Mouse (Mus musculus) liver, embryonic 12.5 days (tissue): ENCODE data around the gene Gm4871. TPM values are rescaled to one million over a fixed set of nuclear protein-coding genes. Genes with fewer than 3 reads are reported as not detected.
"Not testable (repeated sequence)": the region's sequence is repeated elsewhere in the genome, so short reads cannot be mapped to it uniquely, and the experiment has no call there.

ENCODE experiments used
- ATAC-seq: fragments of 200-750 bp; cut with Nextera tagmentation; 2 replicates; pipeline ENCODE4 v1.8.0; 2017; ENCODE audit warnings: moderate number of reproducible peaks, mild to moderate bottlenecking, moderate library complexity
- H3K27ac ChIP-seq: fragments of 300-500 bp; sonication (generic); 2 replicates; pipeline ENCODE4 v1.5.1; 2016; ENCODE audit warnings: mild to moderate bottlenecking
- H3K27me3 ChIP-seq: fragments of 300-500 bp; sonication (generic); replicated peaks from 2 replicates; pipeline ENCODE4 v1.6.1; 2016; ENCODE audit warnings: mild to moderate bottlenecking, moderate library complexity
- H3K36me3 ChIP-seq: fragments of 300-500 bp; sonication (generic); 2 replicates; pipeline ENCODE4 v1.6.1; 2016; ENCODE audit warnings: mild to moderate bottlenecking, moderate library complexity
- H3K4me1 ChIP-seq: fragments of 300-500 bp; sonication (generic); 2 replicates; pipeline ENCODE4 v1.6.1; 2016
- H3K4me2 ChIP-seq: fragments of 300-500 bp; sonication (generic); 2 replicates; pipeline ENCODE4 v1.6.1; 2016; ENCODE audit warnings: mild to moderate bottlenecking, moderate library complexity
- H3K4me3 ChIP-seq: fragments of 300-500 bp; sonication (generic); 2 replicates; pipeline ENCODE4 v1.5.1; 2016; ENCODE audit warnings: mild to moderate bottlenecking, moderate library complexity
- H3K9ac ChIP-seq: fragments of 300-500 bp; sonication (generic); 2 replicates; pipeline ENCODE4 v1.6.1; 2016; ENCODE audit warnings: mild to moderate bottlenecking, moderate library complexity
- H3K9me3 ChIP-seq: fragments of 300-500 bp; sonication (generic); replicated peaks from 2 replicates; pipeline ENCODE4 v1.6.1; 2016; ENCODE audit warnings: mild to moderate bottlenecking, moderate library complexity
- WGBS: fragments of 180-500 bp; shearing (Covaris S2); methylation state at CpG from one replicate; pipeline ENCODE4 v1.1.7; 2016; ENCODE audit not compliant: insufficient replicate concordance; 5-methylcytosine and 5-hydroxymethylcytosine counted together
- polyA plus RNA-seq: library from polyadenylated mRNA; unstranded; fragments of >200 nt; fragmentation: Nextera tagmentation; extraction: Ambion mirVana; gene quantifications from 2 replicates; pipeline ENCODE4 v1.2.1, GENCODE M21; 2016

Gene Gm4871
- not detected in 2 replicates for polyA plus RNA-seq

- H3K9me3 ChIP-seq, H3K4me1 ChIP-seq, H3K27ac ChIP-seq, H3K36me3 ChIP-seq, H3K4me2 ChIP-seq, H3K9ac ChIP-seq, ATAC-seq, H3K27me3 ChIP-seq, H3K4me3 ChIP-seq: not testable (repeated sequence)
- 55% methylated on average over 5 of the region's 5 CpGs for WGBS
Measured at GRCm38 (mm10) chr5:145032391-145032790, at the start of gene Gm4871. Gene Gm4871 (minus strand): TSS chr5:145032754.

GRCm38 (mm10) chr5:145081866-145082613 is 49.5 kb upstream of the Gm4871 start:
- 79% methylated on average over 10 of the region's 10 CpGs for WGBS

DNA sequence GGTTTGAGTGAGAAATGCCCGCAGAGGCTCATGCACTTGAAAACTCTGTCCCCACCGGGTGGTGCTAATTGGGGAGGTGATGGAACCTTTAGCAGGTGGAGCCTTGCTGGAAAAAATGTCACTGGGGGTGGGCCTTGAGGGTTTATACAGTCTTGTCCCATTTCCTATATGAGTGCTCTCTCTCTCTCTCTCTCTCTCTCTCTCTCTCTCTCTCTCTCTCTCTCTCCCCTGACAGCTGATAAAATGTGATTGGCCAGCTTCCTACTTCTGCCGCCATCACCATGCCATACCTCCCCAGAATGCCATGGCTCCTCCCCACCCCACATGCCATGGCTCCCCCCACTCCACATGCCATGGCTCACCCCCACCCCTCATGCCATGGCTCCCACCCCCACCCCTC is 42.5 kb upstream of the Gm4871 start:
- H3K4me1 ChIP-seq, result no peaks in the 10 kb centered on the region
- 39% methylated on average over 3 of the region's 3 CpGs for whole genome bisulfite sequencing

More at GRCm38 (mm10) chr5:145081866-145082613, 49.5 kb upstream of the Gm4871 start:
- H3K4me1 ChIP-seq, result peaks cover 26% of the 10 kb centered on the region
- no peak for ATAC-seq
- H3K4me2 ChIP-seq, result no peak overlapping the region
- no peaks in the 10 kb centered on the region for H3K27me3 ChIP-seq
- H3K9me3 ChIP-seq, result no peaks in the 10 kb centered on the region
- H3K9ac ChIP-seq, result no peak overlapping the region
- H3K4me3 ChIP-seq, result no peak overlapping the region
- peaks cover 11% of the 10 kb centered on the region for H3K36me3 ChIP-seq
- H3K27ac ChIP-seq, result no peak overlapping the region

GRCm38 (mm10) chr5:145071342-145071741 is 38.8 kb upstream of the Gm4871 start:
- Histone ChIP-seq H3K4me1 (no peaks in the 10 kb centered on the region), H3K36me3 (no peaks in the 10 kb centered on the region), H3K4me3 (no peak overlapping the region), H3K4me2 (no peak overlapping the region), H3K9ac (no peak overlapping the region), H3K27me3 (peaks cover 11% of the 10 kb centered on the region; the same call in 1 of the 2 replicates), H3K9me3 (no peaks in the 10 kb centered on the region), H3K27ac (no peak overlapping the region)
- WGBS, result 42% methylated on average over 6 of the region's 6 CpGs
- ATAC-seq, result no peak

More for the DNA sequence above, 42.5 kb upstream of the Gm4871 start:
- ATAC-seq, result no peak
- Histone ChIP-seq H3K36me3 (no peaks in the 10 kb centered on the region), H3K4me2 (no peak overlapping the region), H3K27ac (no peak overlapping the region), H3K4me3 (no peak overlapping the region), H3K27me3 (no peaks in the 10 kb centered on the region), H3K9ac (no peak overlapping the region), H3K9me3 (no peaks in the 10 kb centered on the region)

DNA sequence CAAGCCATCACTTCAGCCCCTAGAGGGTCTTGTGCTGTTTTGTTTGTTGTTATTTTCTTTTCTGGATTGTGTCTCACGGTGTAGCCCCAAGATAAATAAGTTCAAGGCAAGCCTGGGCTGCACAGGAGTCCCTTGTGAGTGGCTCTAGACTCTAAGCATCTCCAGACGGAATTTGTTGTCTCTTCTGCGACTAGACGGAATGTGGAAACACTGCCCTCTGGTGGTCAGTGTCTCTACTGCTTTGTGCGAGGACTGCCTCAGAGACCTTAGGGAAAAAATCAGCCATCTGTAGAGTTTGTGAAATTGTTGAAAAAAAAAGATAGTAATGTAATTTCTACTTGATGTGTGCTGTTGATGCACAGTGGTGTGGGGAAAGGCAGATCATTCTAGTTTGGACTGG is 37.2 kb upstream of the Gm4871 start:
- Histone ChIP-seq H3K4me1 (no peaks in the 10 kb centered on the region), H3K9me3 (no peaks in the 10 kb centered on the region), H3K4me3 (no peak overlapping the region), H3K27me3 (peaks cover 11% of the 10 kb centered on the region; the same call in 1 of the 2 replicates), H3K4me2 (no peak overlapping the region), H3K9ac (no peak overlapping the region), H3K36me3 (no peaks in the 10 kb centered on the region), H3K27ac (no peak overlapping the region)
- 0% methylated on average over 5 of the region's 5 CpGs for WGBS
- ATAC-seq, result no peak

DNA sequence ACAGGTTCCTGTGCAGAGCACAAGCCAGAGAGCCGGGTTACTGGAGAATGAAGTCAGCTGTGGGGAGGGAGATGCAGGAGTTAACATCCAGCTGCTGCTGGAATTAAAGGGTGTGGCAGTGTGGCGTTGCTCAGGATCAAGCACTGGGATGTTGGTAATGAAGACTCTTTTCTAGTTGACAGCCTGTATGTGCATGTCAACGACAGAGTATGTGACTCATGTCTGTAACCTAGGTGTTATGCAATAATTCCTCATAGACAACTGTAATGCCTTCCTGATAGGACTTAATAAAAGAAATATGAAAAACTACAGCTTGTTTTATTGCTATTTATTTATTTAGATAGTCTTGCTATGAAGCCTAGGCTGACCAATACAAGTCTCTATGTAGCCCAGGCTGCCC is 36.3 kb upstream of the Gm4871 start:
- no peak for ATAC-seq
- H3K36me3 ChIP-seq, result no peaks in the 10 kb centered on the region
- 41% methylated on average over 3 of the region's 3 CpGs for WGBS

GRCm38 (mm10) chr5:145064765-145065340 is 32.3 kb upstream of the Gm4871 start:
- ATAC-seq, result no peak
- H3K4me1 ChIP-seq, result no peaks in the 10 kb centered on the region
- no peak overlapping the region for H3K9ac ChIP-seq
- H3K36me3 ChIP-seq, result no peaks in the 10 kb centered on the region
- peaks cover 11% of the 10 kb centered on the region; the same call in 1 of the 2 replicates for H3K27me3 ChIP-seq
- no peak overlapping the region for H3K27ac ChIP-seq
- H3K4me2 ChIP-seq, result no peak overlapping the region
- whole genome bisulfite sequencing, result 70% methylated on average over 1 of the region's 1 CpGs
- H3K9me3 ChIP-seq, result no peaks in the 10 kb centered on the region
- no peak overlapping the region for H3K4me3 ChIP-seq

More for the DNA sequence above, 36.3 kb upstream of the Gm4871 start:
- H3K4me3 ChIP-seq, result no peak overlapping the region
- no peaks in the 10 kb centered on the region for H3K9me3 ChIP-seq
- H3K27me3 ChIP-seq, result peaks cover 11% of the 10 kb centered on the region; the same call in 1 of the 2 replicates
- no peak overlapping the region for H3K27ac ChIP-seq
- no peak overlapping the region for H3K9ac ChIP-seq
- H3K4me1 ChIP-seq, result no peaks in the 10 kb centered on the region
- no peak overlapping the region for H3K4me2 ChIP-seq

GRCm38 (mm10) chr5:145059524-145059923 is 27.0 kb upstream of the Gm4871 start:
- no peaks in the 10 kb centered on the region for H3K36me3 ChIP-seq
- H3K9ac ChIP-seq, result no peak overlapping the region
- no peak overlapping the region for H3K4me3 ChIP-seq
- no peak for ATAC-seq
- H3K4me2 ChIP-seq, result no peak overlapping the region
- no peaks in the 10 kb centered on the region for H3K27me3 ChIP-seq
- H3K27ac ChIP-seq, result no peak overlapping the region
- WGBS, result 65% methylated on average over 2 of the region's 2 CpGs
- no peaks in the 10 kb centered on the region for H3K9me3 ChIP-seq
- no peaks in the 10 kb centered on the region for H3K4me1 ChIP-seq

DNA sequence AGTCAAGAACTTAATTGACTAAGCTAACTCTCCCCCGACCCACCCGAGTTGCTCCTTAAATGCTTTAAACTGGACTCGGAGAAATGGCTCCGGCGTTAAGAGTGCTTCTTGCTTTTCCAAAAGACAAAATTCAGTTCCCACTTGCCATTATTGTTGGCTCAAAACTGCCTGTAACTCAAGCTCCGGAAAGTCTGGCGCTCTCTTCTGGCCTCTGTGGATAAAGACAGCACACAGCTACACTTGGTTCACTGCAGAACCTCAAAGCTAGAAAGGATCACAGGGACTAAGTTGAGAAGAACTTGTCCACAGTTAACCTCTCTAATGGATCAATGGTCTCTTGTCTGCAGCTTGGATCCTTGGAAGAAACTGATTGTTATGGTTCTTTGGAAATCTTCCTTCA is 26.2 kb upstream of the Gm4871 start:
- no peaks in the 10 kb centered on the region for H3K9me3 ChIP-seq
- no peaks in the 10 kb centered on the region for H3K27me3 ChIP-seq
- no peak overlapping the region for H3K4me2 ChIP-seq
- no peak overlapping the region for H3K27ac ChIP-seq
- ATAC-seq, result no peak
- H3K4me3 ChIP-seq, result no peak overlapping the region
- H3K9ac ChIP-seq, result no peak overlapping the region
- no peaks in the 10 kb centered on the region for H3K36me3 ChIP-seq
- H3K4me1 ChIP-seq, result peaks cover 6% of the 10 kb centered on the region; the same call in 1 of the 2 replicates
- WGBS, result 87% methylated on average over 7 of the region's 7 CpGs

DNA sequence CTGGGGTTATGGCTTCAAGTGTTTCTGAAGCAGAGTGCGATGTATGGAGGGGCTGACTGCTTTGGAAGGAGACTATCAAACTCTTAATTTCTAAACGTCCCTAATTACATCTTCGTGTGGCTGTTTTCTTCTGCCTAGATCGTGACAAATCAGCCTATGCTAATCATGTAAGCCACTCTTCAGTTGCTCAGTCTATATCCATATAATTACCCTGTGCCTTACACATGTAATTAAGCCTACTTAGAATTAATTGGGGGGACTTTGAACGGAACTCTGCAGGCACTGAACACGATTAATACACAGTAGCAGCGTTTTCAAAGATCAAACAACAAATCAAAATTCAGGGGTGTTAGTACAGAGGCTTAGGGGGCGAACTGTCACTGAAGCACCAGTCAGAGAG is 25.4 kb upstream of the Gm4871 start:
- no peak for ATAC-seq
- no peaks in the 10 kb centered on the region for H3K9me3 ChIP-seq
- WGBS, result 64% methylated on average over 8 of the region's 8 CpGs
- H3K9ac ChIP-seq, result no peak overlapping the region
- no peak overlapping the region for H3K27ac ChIP-seq
- peaks cover 6% of the 10 kb centered on the region; the same call in 1 of the 2 replicates for H3K4me1 ChIP-seq
- H3K4me2 ChIP-seq, result no peak overlapping the region
- no peaks in the 10 kb centered on the region for H3K36me3 ChIP-seq
- H3K4me3 ChIP-seq, result no peak overlapping the region
- H3K27me3 ChIP-seq, result no peaks in the 10 kb centered on the region; the same call in 1 of the 2 replicates

GRCm38 (mm10) chr5:145054187-145054586 is 21.6 kb upstream of the Gm4871 start:
- not testable (repeated sequence) for H3K4me1 ChIP-seq, H3K9ac ChIP-seq, H3K4me2 ChIP-seq, H3K9me3 ChIP-seq, H3K4me3 ChIP-seq, H3K27me3 ChIP-seq, H3K36me3 ChIP-seq, H3K27ac ChIP-seq
- WGBS, result 25% methylated on average over 3 of the region's 3 CpGs
- ATAC-seq, result 0 out of 2 replicates have a peak, but pooled peaks have one; percentile 46

- H3K27ac ChIP-seq, H3K4me3 ChIP-seq, H3K9ac ChIP-seq, H3K4me1 ChIP-seq, H3K36me3 ChIP-seq, H3K4me2 ChIP-seq, H3K9me3 ChIP-seq, ATAC-seq, H3K27me3 ChIP-seq: not testable (repeated sequence)
- WGBS, result 26% methylated on average over 3 of the region's 3 CpGs
Measured at GRCm38 (mm10) chr5:145042690-145043089, 10.1 kb upstream of the Gm4871 start, which contains the start of gene 1700018F24Rik. Gene 1700018F24Rik (plus strand): TSS chr5:145042990.
